Mouse (Mus musculus): ENCODE measurements around the gene 4930402F06Rik. TPM values are rescaled to one million over a fixed set of nuclear protein-coding genes. Genes with fewer than 3 reads are reported as not detected.

4930402F06Rik gene
- polyA plus RNA-seq, 1 experiment from 2014 or later: not detected

DNA sequence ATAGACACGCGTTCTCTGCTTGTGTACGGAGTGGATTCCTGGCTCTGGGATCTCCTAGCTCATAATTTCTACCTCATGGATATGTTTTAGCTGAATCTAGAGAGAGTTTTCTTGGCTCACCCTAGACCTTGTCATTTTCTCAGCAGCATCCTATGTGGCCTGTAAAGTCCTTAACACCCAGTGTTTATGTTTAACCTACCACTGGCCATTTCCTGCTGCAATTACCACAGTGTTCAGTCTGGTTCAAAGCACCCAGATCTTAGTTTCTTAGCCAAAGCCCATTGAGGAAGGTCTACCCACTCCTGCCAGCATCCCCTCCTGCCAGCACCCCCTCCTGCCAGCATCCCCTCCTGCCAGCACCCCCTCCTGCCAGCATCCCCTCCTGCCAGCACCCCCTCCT is 15.8 kb upstream of the 4930402F06Rik start:
- ATAC-seq (replicated peaks; ENCODE audit: insufficient number of reproducible peaks, low FRiP score, low TSS enrichment, low read depth): no peak
- 94% methylated on average over 3 of the region's 3 CpGs for whole genome bisulfite sequencing
- no peaks in the 10 kb centered on the region for H3K36me3 ChIP-seq (replicated peaks; ENCODE audit: control insufficient read depth, insufficient read depth, low read depth, low read length)
- no peak for DNase-seq (ENCODE audit: low spot score)
- H3K9ac ChIP-seq (replicated peaks; ENCODE audit: low read length): no peak overlapping the region
- H3K27me3 ChIP-seq (ENCODE audit: control insufficient read depth, insufficient read depth, low read length): no peaks in the 10 kb centered on the region
- no peaks in the 10 kb centered on the region for H3K4me1 ChIP-seq (ENCODE audit: control insufficient read depth, insufficient read depth, low read length)
- H3K4me3 ChIP-seq (ENCODE audit: low read depth, low read length): no peak overlapping the region
- H3K4me2 ChIP-seq (ENCODE audit: low read depth, low read length): no peak overlapping the region
- H3K27ac ChIP-seq (replicated peaks; ENCODE audit: low read depth, low read length): no peak overlapping the region
- no peaks in the 10 kb centered on the region for H3K9me3 ChIP-seq (replicated peaks; ENCODE audit: control insufficient read depth, low read length)

- Histone ChIP-seq H3K36me3 (replicated peaks; ENCODE audit: control insufficient read depth, insufficient read depth, low read depth, low read length) (no peaks in the 10 kb centered on the region), H3K27ac (replicated peaks; ENCODE audit: low read depth, low read length) (no peak overlapping the region), H3K27me3 (ENCODE audit: control insufficient read depth, insufficient read depth, low read length) (no peaks in the 10 kb centered on the region), H3K9ac (replicated peaks; ENCODE audit: low read length) (no peak overlapping the region), H3K4me1 (ENCODE audit: control insufficient read depth, insufficient read depth, low read length) (no peaks in the 10 kb centered on the region), H3K9me3 (replicated peaks; ENCODE audit: control insufficient read depth, low read length) (no peaks in the 10 kb centered on the region), H3K4me2 (ENCODE audit: low read depth, low read length) (no peak overlapping the region), H3K4me3 (ENCODE audit: low read depth, low read length) (no peak overlapping the region)
- ATAC-seq (replicated peaks; ENCODE audit: insufficient number of reproducible peaks, low FRiP score, low TSS enrichment, low read depth) (no peak), DNase-seq (ENCODE audit: low spot score) (no peak)
- WGBS: 78% methylated on average over 2 of the region's 2 CpGs
These were observed 15.3 kb upstream of the 4930402F06Rik start for GRCm38 (mm10) chr2:35412246-35412645.

GRCm38 (mm10) chr2:35411640-35412190 is 14.7 kb upstream of the 4930402F06Rik start:
- Histone ChIP-seq H3K36me3 (replicated peaks; ENCODE audit: control insufficient read depth, insufficient read depth, low read depth, low read length) (no peaks in the 10 kb centered on the region), H3K27ac (replicated peaks; ENCODE audit: low read depth, low read length) (no peak overlapping the region), H3K4me2 (ENCODE audit: low read depth, low read length) (no peak overlapping the region), H3K4me1 (ENCODE audit: control insufficient read depth, insufficient read depth, low read length) (no peaks in the 10 kb centered on the region), H3K9ac (replicated peaks; ENCODE audit: low read length) (no peak overlapping the region), H3K27me3 (ENCODE audit: control insufficient read depth, insufficient read depth, low read length) (no peaks in the 10 kb centered on the region), H3K4me3 (ENCODE audit: low read depth, low read length) (no peak overlapping the region), H3K9me3 (replicated peaks; ENCODE audit: control insufficient read depth, low read length) (no peaks in the 10 kb centered on the region)
- 73% methylated on average over 10 of the region's 10 CpGs for WGBS
- no peak for DNase-seq (ENCODE audit: low spot score)
- no peak for ATAC-seq (replicated peaks; ENCODE audit: insufficient number of reproducible peaks, low FRiP score, low TSS enrichment, low read depth)

- ATAC-seq (replicated peaks; ENCODE audit: insufficient number of reproducible peaks, low FRiP score, low TSS enrichment, low read depth): no peak
- Histone ChIP-seq H3K27me3 (ENCODE audit: control insufficient read depth, insufficient read depth, low read length) (no peaks in the 10 kb centered on the region), H3K27ac (replicated peaks; ENCODE audit: low read depth, low read length) (no peak overlapping the region), H3K4me3 (ENCODE audit: low read depth, low read length) (no peak overlapping the region), H3K4me1 (ENCODE audit: control insufficient read depth, insufficient read depth, low read length) (no peaks in the 10 kb centered on the region), H3K9ac (replicated peaks; ENCODE audit: low read length) (no peak overlapping the region), H3K36me3 (replicated peaks; ENCODE audit: control insufficient read depth, insufficient read depth, low read depth, low read length) (no peaks in the 10 kb centered on the region), H3K9me3 (replicated peaks; ENCODE audit: control insufficient read depth, low read length) (no peaks in the 10 kb centered on the region), H3K4me2 (ENCODE audit: low read depth, low read length) (no peak overlapping the region)
- WGBS: 91% methylated on average over 6 of the region's 6 CpGs
- DNase-seq (ENCODE audit: low spot score): no peak
These were observed 12.5 kb upstream of the 4930402F06Rik start for GRCm38 (mm10) chr2:35409466-35409865.

- Histone ChIP-seq H3K27me3 (ENCODE audit: control insufficient read depth, insufficient read depth, low read length) (no peaks in the 10 kb centered on the region), H3K27ac (replicated peaks; ENCODE audit: low read depth, low read length) (no peak overlapping the region), H3K4me2 (ENCODE audit: low read depth, low read length) (no peak overlapping the region), H3K4me1 (ENCODE audit: control insufficient read depth, insufficient read depth, low read length) (no peaks in the 10 kb centered on the region), H3K4me3 (ENCODE audit: low read depth, low read length) (no peak overlapping the region), H3K9ac (replicated peaks; ENCODE audit: low read length) (no peak overlapping the region), H3K36me3 (replicated peaks; ENCODE audit: control insufficient read depth, insufficient read depth, low read depth, low read length) (no peaks in the 10 kb centered on the region), H3K9me3 (replicated peaks; ENCODE audit: control insufficient read depth, low read length) (no peaks in the 10 kb centered on the region)
- 77% methylated on average over 5 of the region's 5 CpGs for WGBS
- no peak for DNase-seq (ENCODE audit: low spot score)
- no peak for ATAC-seq (replicated peaks; ENCODE audit: insufficient number of reproducible peaks, low FRiP score, low TSS enrichment, low read depth)
These were observed 11.6 kb upstream of the 4930402F06Rik start for GRCm38 (mm10) chr2:35408409-35409110.

DNA sequence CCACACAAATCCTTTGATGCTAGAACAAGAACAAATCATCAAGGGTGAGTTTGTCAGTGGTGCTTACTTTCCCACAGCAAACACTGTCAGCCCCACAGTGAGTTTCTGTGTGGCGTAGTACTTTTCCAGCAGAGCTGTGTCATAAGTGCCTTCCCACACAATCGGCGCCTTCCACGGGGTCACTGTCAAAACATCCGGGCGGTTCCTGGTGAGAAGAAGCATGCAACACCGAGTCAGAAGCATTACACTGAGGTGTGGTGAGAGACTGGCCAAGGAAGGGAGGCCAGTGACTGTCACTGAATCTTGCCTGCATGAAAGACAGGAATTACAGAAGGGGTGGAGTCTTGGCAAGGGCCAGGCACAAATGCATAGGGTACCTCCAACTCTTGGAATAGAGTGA is 10.9 kb upstream of the 4930402F06Rik start:
- H3K27ac ChIP-seq (replicated peaks; ENCODE audit: low read depth, low read length): no peak overlapping the region
- H3K27me3 ChIP-seq (ENCODE audit: control insufficient read depth, insufficient read depth, low read length): no peaks in the 10 kb centered on the region
- H3K4me2 ChIP-seq (ENCODE audit: low read depth, low read length): no peak overlapping the region
- ATAC-seq (replicated peaks; ENCODE audit: insufficient number of reproducible peaks, low FRiP score, low TSS enrichment, low read depth) (no peak), DNase-seq (ENCODE audit: low spot score) (no peak)
- 85% methylated on average over 7 of the region's 7 CpGs for WGBS
- no peaks in the 10 kb centered on the region for H3K4me1 ChIP-seq (ENCODE audit: control insufficient read depth, insufficient read depth, low read length)
- H3K9me3 ChIP-seq (replicated peaks; ENCODE audit: control insufficient read depth, low read length): no peaks in the 10 kb centered on the region
- H3K9ac ChIP-seq (replicated peaks; ENCODE audit: low read length): no peak overlapping the region
- H3K4me3 ChIP-seq (ENCODE audit: low read depth, low read length): no peak overlapping the region
- H3K36me3 ChIP-seq (replicated peaks; ENCODE audit: control insufficient read depth, insufficient read depth, low read depth, low read length): no peaks in the 10 kb centered on the region

DNA sequence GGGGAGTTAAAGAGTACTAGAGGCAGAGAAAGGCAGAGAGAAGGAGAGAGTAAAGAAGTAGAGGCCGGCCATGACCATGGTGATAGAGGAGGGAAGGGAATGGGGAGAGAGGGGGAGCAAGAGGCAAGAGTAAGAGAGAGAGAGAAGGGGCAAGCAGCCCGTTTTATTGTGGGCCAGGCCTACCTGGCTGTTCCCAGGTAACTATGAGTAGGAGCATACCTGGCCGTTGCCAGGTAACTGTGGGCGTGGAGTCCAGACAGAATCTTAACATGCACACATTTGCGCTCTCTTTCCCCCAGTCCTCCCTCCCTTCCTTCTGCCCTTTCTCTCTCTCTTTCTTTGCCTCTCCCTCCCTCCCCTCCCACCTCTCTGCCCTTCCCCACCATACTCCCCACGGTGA is 10.3 kb upstream of the 4930402F06Rik start:
- Histone ChIP-seq H3K9ac (replicated peaks; ENCODE audit: low read length) (no peak overlapping the region), H3K9me3 (replicated peaks; ENCODE audit: control insufficient read depth, low read length) (no peaks in the 10 kb centered on the region), H3K36me3 (replicated peaks; ENCODE audit: control insufficient read depth, insufficient read depth, low read depth, low read length) (no peaks in the 10 kb centered on the region), H3K4me3 (ENCODE audit: low read depth, low read length) (no peak overlapping the region), H3K4me2 (ENCODE audit: low read depth, low read length) (no peak overlapping the region), H3K27ac (replicated peaks; ENCODE audit: low read depth, low read length) (no peak overlapping the region), H3K4me1 (ENCODE audit: control insufficient read depth, insufficient read depth, low read length) (no peaks in the 10 kb centered on the region), H3K27me3 (ENCODE audit: control insufficient read depth, insufficient read depth, low read length) (no peaks in the 10 kb centered on the region)
- DNase-seq (ENCODE audit: low spot score): no peak
- no peak for ATAC-seq (replicated peaks; ENCODE audit: insufficient number of reproducible peaks, low FRiP score, low TSS enrichment, low read depth)
- WGBS: 84% methylated on average over 6 of the region's 6 CpGs

DNA sequence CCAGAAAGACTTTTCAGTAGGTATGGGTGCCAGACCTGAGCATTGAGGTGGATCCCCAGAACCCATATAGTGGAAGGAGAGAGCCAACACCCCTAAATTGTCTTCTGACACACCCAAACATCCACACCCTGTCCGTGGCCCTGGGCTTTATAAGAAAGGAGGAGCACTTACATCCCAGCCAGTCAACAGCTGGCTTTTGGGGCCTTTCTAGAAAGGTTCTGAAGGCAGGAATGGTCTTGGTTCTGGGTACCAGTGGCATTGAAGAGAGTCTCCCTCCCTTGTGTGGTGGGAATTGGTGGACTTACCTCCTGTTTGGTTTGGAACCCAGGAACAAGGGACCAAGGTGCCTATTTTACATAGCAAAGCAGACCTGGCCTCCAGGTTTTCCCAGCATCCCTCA is 9.6 kb upstream of the 4930402F06Rik start:
- DNase-seq (ENCODE audit: low spot score) (no peak), ATAC-seq (replicated peaks; ENCODE audit: insufficient number of reproducible peaks, low FRiP score, low TSS enrichment, low read depth) (no peak)
- 86% methylated on average over 1 of the region's 1 CpGs for WGBS
- Histone ChIP-seq H3K27me3 (ENCODE audit: control insufficient read depth, insufficient read depth, low read length) (no peaks in the 10 kb centered on the region), H3K27ac (replicated peaks; ENCODE audit: low read depth, low read length) (no peak overlapping the region), H3K9ac (replicated peaks; ENCODE audit: low read length) (no peak overlapping the region), H3K9me3 (replicated peaks; ENCODE audit: control insufficient read depth, low read length) (no peaks in the 10 kb centered on the region), H3K36me3 (replicated peaks; ENCODE audit: control insufficient read depth, insufficient read depth, low read depth, low read length) (no peaks in the 10 kb centered on the region), H3K4me2 (ENCODE audit: low read depth, low read length) (no peak overlapping the region), H3K4me1 (ENCODE audit: control insufficient read depth, insufficient read depth, low read length) (no peaks in the 10 kb centered on the region), H3K4me3 (ENCODE audit: low read depth, low read length) (no peak overlapping the region)
